Mouse (Mus musculus) monocyte, adult 5-6 weeks (primary cell): ENCODE results near the gene Egfl6. TPM values are rescaled to one million over a fixed set of nuclear protein-coding genes. Genes with fewer than 3 reads are reported as not detected.
A peak's percentile ranks its signal among the peaks of the same experiment; 100 is the strongest.
"Not testable (repeated sequence)": the region's sequence is repeated elsewhere in the genome, so short reads cannot be mapped to it uniquely, and the experiment has no call there.

Source experiments
- ATAC-seq: fragments of 153-309, 156-312 bp; replicated peaks from 2 replicates; pipeline ENCODE4 v1.8.0; 2017; ENCODE audit warnings: mild to moderate bottlenecking; ENCODE audit not compliant: low TSS enrichment, insufficient number of reproducible peaks, severe bottlenecking, poor library complexity, low FRiP score
- total RNA-seq: library from RNA; stranded (forward); fragments of 200-1000, 200-491, 200-594 nt; gene quantifications from 3 replicates; pipeline ENCODE4 v1.2.3, GENCODE M21; 2017

Gene Egfl6
- total RNA-seq, 1 experiment from 2014 or later: not detected

GRCm38 (mm10) chrX:166525637-166526315 is 59.7 kb downstream of the Egfl6 start:
- ATAC-seq: no peak

GRCm38 (mm10) chrX:166520782-166521181 is 64.7 kb downstream of the Egfl6 start:
- no peak for ATAC-seq

DNA sequence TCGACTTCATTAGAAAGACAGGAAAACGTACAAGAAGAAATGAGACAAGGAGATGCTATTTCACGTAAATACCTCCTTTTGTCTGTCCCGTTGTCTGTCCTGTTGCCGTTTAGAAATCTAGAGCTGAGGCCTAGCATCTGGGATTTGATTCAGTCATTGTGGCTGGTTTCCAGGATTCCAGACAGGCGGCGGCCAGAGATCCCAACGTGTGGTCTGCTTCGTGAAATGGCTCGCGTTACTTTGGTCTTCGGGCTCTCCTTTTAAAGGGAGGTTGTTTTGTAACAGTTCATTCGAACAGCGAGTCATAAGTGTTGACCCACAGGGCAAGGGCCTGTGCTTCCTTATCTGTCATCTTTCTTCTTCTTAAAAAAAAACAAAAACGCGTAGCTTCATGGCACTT is 67.2 kb downstream of the Egfl6 start, which contains the start of gene Tceanc:
Tceanc (minus strand) TSS at position 223 of the 400 bp plus-strand sequence.
- no peak for ATAC-seq

DNA sequence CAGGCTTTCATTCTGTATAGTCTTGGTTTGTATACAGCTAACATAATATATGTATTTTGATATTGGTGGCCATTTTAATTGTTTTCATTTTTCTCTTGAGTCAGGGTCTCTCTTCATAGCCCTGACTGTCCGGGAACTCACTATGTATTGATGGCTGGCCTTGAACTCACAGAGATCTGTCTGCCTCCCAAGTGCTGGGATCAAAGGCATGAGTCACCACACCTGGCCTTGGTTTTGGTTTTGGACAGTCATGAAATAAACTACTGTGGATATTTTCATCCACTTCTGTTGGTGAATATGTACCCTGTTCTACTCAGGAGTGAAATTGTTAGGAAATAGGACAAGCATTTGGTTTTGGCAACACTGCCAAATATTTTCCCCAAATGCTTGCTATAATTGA is 68.9 kb downstream of the Egfl6 start:
- ATAC-seq: no peak

DNA sequence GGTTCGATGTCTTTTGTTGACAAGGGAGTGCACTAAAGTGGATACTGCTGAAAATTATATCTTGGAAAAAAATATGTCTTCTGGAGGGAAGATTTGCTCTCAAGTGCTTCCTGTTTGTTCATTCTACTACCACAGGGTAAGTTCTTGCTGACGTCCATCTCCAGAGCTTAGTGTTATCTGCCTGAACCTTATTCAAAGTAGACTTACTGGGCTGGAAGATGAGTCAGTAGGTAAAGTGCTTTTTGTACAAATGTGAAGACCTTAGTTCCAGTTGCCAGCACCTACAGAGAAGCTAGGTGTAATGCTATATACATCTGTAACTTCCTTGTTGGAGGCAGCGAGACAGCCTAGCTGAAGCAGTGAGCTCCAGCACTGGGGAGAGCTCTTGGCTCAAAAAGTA is 69.6 kb downstream of the Egfl6 start:
- ATAC-seq: no peak

DNA sequence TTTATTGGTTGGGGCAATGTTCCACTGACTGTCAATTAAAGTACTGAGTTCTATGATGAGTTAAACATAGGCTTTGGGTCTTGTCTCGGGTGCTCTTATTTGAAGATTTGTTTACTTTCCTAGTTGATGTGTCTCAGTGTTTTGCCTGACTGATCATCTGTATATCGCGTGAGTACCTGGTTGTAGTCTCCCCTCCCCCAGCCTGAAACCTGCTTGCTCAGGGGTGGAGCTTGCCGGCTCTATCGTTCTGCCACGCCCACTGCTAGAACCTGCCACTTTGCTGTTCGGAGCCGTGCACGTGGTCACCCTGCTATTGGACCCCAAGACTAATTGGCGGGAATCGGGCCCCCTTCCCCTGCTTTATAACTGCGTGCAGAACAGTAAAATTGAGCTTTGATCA is 71.5 kb downstream of the Egfl6 start:
- not testable (repeated sequence) for ATAC-seq

- no peak for ATAC-seq
Observed at GRCm38 (mm10) chrX:166512071-166512470, 73.4 kb downstream of the Egfl6 start.

DNA sequence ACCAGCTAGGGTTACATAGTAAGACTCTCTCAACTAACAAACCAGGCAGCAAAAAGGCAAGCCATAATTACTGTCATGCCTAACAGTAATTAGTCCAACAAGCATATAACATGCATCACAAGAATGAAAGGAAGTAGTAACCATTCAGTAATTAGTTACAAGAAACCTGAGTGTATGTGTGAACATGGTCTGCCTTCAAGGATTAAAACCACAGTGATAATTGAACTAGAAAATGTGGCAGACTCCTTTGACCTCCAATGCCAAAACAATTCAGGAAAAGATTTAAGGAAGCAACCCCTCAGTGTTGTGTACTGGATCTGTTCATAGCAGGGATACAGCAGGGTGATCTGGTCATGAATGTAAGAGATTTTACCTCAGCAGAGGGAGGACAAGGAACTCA is 74.4 kb downstream of the Egfl6 start:
- no peak for ATAC-seq

GRCm38 (mm10) chrX:166509761-166510738 is 75.5 kb downstream of the Egfl6 start:
- peak; percentile 97 for ATAC-seq

DNA sequence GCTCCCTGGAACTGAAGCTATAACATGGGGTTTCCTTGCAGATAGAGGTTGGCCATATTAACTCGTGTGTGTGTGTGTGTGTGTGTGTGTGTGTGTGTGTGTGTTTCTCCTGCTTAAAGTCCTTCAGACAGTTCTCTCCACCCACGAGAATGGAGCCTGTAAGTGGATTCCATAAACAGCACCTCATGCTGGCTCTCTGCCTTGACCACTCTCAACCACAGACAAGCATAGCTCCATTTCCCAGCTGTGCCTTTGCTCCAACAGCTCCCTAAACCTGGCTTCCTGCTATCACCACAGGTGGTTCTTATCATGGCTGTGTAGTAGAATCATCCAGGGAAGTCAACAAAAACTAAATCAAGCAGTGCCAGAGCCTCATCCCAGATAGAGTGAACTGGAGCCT is 81.1 kb downstream of the Egfl6 start:
- no peak for ATAC-seq

DNA sequence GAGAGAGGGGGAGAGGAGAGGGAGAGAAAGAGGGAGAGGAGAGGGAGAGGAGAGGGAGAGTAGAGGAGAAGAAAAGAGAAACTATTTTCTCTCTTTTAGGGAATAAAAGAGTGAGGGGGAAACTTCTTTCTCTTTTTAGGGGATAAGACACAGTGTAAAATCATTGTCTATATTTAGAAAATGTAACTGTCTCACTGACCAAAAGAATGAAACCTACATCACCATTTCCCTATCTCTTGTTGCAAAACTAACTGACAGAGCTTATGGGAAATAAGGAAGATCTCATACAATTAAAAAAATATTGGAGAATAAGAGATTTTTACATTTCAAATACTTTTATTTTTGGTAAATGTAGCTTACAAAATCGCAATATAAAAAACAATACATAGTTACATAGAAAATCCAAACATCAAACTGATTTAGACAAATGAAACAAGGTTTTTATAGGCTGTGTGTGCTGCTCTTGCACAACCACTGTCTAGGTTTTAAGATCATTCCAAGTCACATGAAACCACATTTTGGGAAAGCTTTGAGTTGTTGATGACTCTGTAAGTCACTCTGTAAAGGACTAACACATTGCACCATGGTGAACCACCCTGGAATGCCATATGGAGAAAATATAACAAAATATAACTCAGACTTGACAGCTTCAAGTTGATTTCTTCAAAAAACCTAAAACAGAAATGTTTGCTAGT is 85.9 kb downstream of the Egfl6 start:
- no peak for ATAC-seq

DNA sequence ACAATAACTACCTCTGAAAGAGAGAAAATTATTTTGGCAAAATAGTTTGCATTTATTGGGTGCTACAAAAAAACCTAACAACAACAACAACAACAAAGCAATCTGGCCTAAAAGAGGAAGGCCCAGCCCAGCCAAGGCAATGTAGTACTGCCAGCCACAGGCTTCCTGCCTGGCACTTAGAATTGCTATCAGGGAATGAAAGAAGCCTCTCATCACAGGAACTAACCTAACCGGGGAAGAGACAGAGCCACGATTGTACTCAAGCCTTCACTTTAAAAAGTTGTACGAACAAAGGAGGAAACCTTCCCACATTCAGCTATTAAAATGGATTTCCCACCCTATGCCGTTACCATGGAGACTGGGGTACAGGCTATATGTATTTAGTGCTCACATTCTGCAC is 87.7 kb downstream of the Egfl6 start:
- ATAC-seq: no peak

DNA sequence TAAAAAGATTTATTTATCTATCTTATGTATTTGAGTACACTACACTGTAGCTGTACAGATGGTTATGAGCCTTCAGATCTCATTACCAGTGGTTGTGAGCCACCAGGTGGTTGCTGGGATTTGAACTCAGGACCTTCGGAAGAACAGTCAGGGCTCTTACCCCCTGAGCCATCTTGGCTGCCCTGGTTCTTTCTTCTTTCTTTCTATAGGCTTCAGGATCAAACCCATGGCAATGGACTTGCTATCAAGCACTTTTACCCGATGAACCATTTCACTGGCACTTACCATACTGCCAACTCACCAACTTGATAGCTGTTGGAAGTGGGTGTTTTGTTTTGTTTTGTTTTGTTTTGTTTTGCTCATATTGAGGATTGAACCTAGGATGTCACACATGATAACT is 90.5 kb downstream of the Egfl6 start:
- ATAC-seq: no peak

DNA sequence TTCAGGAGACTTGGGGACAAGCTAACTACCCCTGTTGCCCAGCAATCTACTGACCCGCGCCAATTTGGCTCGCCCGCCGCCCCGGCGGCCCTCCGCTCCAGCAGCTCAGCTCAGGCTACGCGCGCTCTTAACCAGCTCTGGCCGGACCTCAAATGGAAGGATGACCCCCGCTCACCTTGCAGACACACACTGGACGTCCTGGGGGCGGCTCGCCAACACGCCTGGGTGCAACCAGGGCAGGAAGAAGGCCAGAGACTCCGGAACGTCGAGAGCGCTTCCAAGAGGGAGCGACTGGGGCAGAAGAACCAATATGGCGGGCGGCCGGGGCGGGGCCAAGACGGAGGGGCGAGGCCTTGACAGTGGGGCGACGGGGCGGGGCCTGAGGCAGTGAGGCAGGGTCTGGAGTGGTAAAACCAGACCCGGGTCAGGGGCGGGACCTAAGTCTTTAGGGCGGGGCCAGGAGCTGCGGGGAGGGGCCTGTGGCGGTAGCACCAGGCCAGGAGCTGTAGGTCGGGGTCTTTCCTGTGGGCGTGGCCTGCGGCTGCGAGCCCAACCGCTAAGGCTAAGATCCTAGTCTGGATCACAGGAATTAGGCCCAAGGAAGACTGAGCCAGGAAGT is 106.0 kb downstream of the Egfl6 start, which contains the start of gene Rab9:
Rab9 (minus strand) TSS at position 503 of the 619 bp plus-strand sequence.
- ATAC-seq: peak; percentile 97

- peak; percentile 23 for ATAC-seq
Observed at GRCm38 (mm10) chrX:166478631-166479364, 106.7 kb downstream of the Egfl6 start.

GRCm38 (mm10) chrX:166477393-166477792 is 108.1 kb downstream of the Egfl6 start:
- ATAC-seq: no peak
